Mouse (Mus musculus) brain, embryonic 14.5 days (tissue): ENCODE measurements around the gene Cyp2t4.

Experiments
- CTCF ChIP-seq: fragments of 200-500 bp; IDR thresholded peaks from 2 replicates; pipeline ENCODE4 v1.5.1; 2012; ENCODE audit warnings: inconsistent platforms, mild to moderate bottlenecking, moderate library complexity, borderline replicate concordance; ENCODE audit not compliant: insufficient read depth, insufficient read length; ENCODE audit errors: extremely low read depth
- POLR2A ChIP-seq: fragments of 200-500 bp; IDR thresholded peaks from 2 replicates; pipeline ENCODE4 v1.6.1; 2012; ENCODE audit warnings: mild to moderate bottlenecking, inconsistent platforms, borderline replicate concordance; ENCODE audit not compliant: poor library complexity, insufficient read depth, insufficient read length, severe bottlenecking; ENCODE audit errors: extremely low read depth

- TF ChIP-seq CTCF, result peak; percentile 96
- no peak for TF ChIP-seq POLR2A
These were observed 6.4 kb downstream of the Cyp2t4 start for GRCm38 (mm10) chr7:27159882-27160281.
